In the genomic region with DNA sequence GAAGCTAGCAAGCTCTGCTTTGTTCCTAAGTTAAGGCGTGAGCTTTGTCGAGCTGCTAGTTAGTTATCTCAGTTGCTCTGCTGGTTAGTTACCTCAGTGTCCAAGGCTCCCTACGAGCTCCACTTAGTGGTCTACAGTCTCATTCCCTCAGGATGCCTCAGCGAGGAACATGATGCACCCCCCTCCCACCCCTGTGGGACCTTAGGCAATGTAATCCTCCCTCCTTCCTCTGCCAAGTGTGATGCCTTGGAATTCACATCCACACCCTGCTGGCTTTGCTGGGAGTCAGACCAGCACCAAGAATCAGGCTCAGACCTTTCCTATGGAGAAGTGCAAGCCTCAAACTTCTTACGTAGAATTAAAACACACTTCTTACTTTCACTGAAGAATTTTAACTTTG, we compare ENCODE assay signal across 16 mouse cellular contexts.
DNase-seq lines count a peak whose midpoint lies in the region; ATAC-seq and TF ChIP-seq lines count a peak whose summit lies in the region.
"Had no signal": no experiment of that assay in that cellular context is flagged by ENCODE, and none has a peak within 500 bp of the region (broad histone marks: within the 10 kb centered on the region; RNA-seq: fewer than 3 reads in every experiment).

No protein-coding gene starts in this region.

- H3K27me3 ChIP-seq in Patski, result no peaks in the 10 kb centered on the region
- H3K27me3 ChIP-seq in hindbrain, embryonic 13.5 days, result no peaks in the 10 kb centered on the region
- H3K27me3 ChIP-seq: embryonic facial prominence, embryonic 15.5 days; intestine, embryonic 15.5 days had no signal

- peak; percentile 31 for ATAC-seq in Patski
- no peak for ATAC-seq in hindbrain, embryonic 13.5 days (ENCODE audit: low FRiP score)
- ATAC-seq: intestine, embryonic 15.5 days had no signal

- no peak overlapping the region for H3K4me3 ChIP-seq in left cerebral cortex, adult 2 months
- no peak overlapping the region for H3K4me3 ChIP-seq in hindbrain, embryonic 13.5 days
- H3K4me3 ChIP-seq: embryonic facial prominence, embryonic 15.5 days; intestine, embryonic 15.5 days had no signal

- 78% methylated on average over 5 of the region's 5 CpGs for WGBS in hindbrain, embryonic 13.5 days

- H3K27ac ChIP-seq in left cerebral cortex, adult 2 months, result peak overlapping the region; percentile 50; the same call in 1 of the 2 replicates
- no peak overlapping the region for H3K27ac ChIP-seq in hindbrain, embryonic 13.5 days
- H3K27ac ChIP-seq: intestine, embryonic 15.5 days; liver, embryonic 14.5 days had no signal

- no peak overlapping the region for H3K4me2 ChIP-seq in hindbrain, embryonic 13.5 days
- H3K4me2 ChIP-seq: embryonic facial prominence, embryonic 15.5 days; intestine, embryonic 15.5 days; midbrain, embryonic 11.5 days had no signal

- H3K9ac ChIP-seq in hindbrain, embryonic 13.5 days, result no peak overlapping the region; the same call in 1 of the 2 replicates
- H3K9ac ChIP-seq: embryonic facial prominence, embryonic 15.5 days; intestine, embryonic 15.5 days; liver, embryonic 14.5 days had no signal

- POLR2A ChIA-PET in Patski (lab: Charles Lee), result interaction anchor here (0.6 kb wide), 1 partner anchor 11 kb away, joined by 3 read pairs; no protein-coding TSS in a partner anchor

- no peaks in the 10 kb centered on the region for H3K36me3 ChIP-seq in hindbrain, embryonic 13.5 days
- H3K36me3 ChIP-seq: embryonic facial prominence, embryonic 15.5 days; intestine, embryonic 15.5 days had no signal

- in situ Hi-C loops in Patski (cut with MboI; ENCODE audit: low pct_unique_long_range_greater_than_20kb), result loop anchor here (10.0 kb wide), 1 partner anchor 1931 kb away; no protein-coding TSS in a partner anchor

- CTCF ChIA-PET in Patski (lab: Charles Lee), result interaction anchor here (1.0 to 1.2 kb wide), 4 partner anchors 9 to 42 kb away, joined by 3 to 4 read pairs (median 3); no protein-coding TSS in a partner anchor

- TF ChIP-seq CTCF in left cerebral cortex, adult 2 months (IDR thresholded peaks at IDR 0.05), result no peak
- no peak for TF ChIP-seq CTCF in Patski (IDR thresholded peaks at IDR 0.05)

- intact Hi-C loops in left cerebral cortex, adult 2 months (cut with DNase I), result no loop called here
- intact Hi-C loops in left cerebral cortex, postnatal 36 days (cut with DNase I), result no loop called here
- intact Hi-C loops in heart, postnatal 25 days (cut with DNase I), result no loop called here

- peaks cover 20% of the 10 kb centered on the region for H3K4me1 ChIP-seq in hindbrain, embryonic 13.5 days (replicated peaks)

- DNase-seq in left cerebral cortex, adult 2 months (ENCODE audit: extremely low spot score in 1 of 2, low spot score in 2 of 2), result no peak
- DNase-seq in left cerebral cortex, postnatal 36 days (ENCODE audit: low spot score in 2 of 2), result no peak
- DNase-seq in Patski (ENCODE audit: low read depth, low spot score), result peak; percentile 30
- peak; percentile 60 to 69 for DNase-seq in gastrocnemius, adult 8-10 months (ENCODE audit: low spot score in 2 of 2)
- DNase-seq in heart, postnatal 25 days (ENCODE audit: low spot score), result peak; percentile 53
- no peak for DNase-seq in cerebellum, postnatal 10 days
- no peak for DNase-seq in right cerebral cortex, postnatal 36 days (ENCODE audit: low spot score in 2 of 2)
- DNase-seq: adrenal gland, adult 8-10 months; cerebellum, adult 11 months; right cerebral cortex, postnatal 4 days had no signal

- no peaks in the 10 kb centered on the region; the same call in 1 of the 2 replicates for H3K9me3 ChIP-seq in hindbrain, embryonic 13.5 days
- H3K9me3 ChIP-seq: embryonic facial prominence, embryonic 15.5 days; G1E; intestine, embryonic 15.5 days had no signal

Comparison
In these comparisons a context has a peak if more than half of its experiments do, and no peak if none do; other contexts are left out.
1. DNase-seq: peak in Patski (single experiment), gastrocnemius, adult 8-10 months (2 of 2) and heart, postnatal 25 days (single experiment); none in left cerebral cortex, adult 2 months (0 of 2), left cerebral cortex, postnatal 36 days (0 of 2), cerebellum, postnatal 10 days (0 of 2) and right cerebral cortex, postnatal 36 days (0 of 2).